Mouse (Mus musculus) G1E (cell line): ENCODE measurements around the gene Hacl1. TPM values are rescaled to one million over a fixed set of nuclear protein-coding genes. Genes with fewer than 3 reads are reported as not detected.

Experiments
- ATAC-seq: 2 replicates; pipeline ENCODE4 v1.8.0; 2016; ENCODE audit warnings: mild to moderate bottlenecking; ENCODE audit not compliant: insufficient number of reproducible peaks, poor library complexity, low FRiP score, severe bottlenecking; ENCODE audit errors: extremely low read depth
- DNase-seq: peaks from one replicate; pipeline ENCODE4 v3.0.0; 2012; ENCODE audit warnings: low spot score
- H3K27me3 ChIP-seq: 2 replicates; pipeline ENCODE4 v1.6.1; 2012; ENCODE audit warnings: mild to moderate bottlenecking, low read length, inconsistent platforms; ENCODE audit not compliant: insufficient read depth
- H3K36me3 ChIP-seq: replicated peaks from 2 replicates; pipeline ENCODE3; 2012; ENCODE audit warnings: mild to moderate bottlenecking, inconsistent platforms
- H3K4me1 ChIP-seq: 2 replicates; pipeline ENCODE4 v1.6.1; 2012; ENCODE audit warnings: low read depth, low read length, inconsistent platforms, mixed read lengths; ENCODE audit not compliant: insufficient read depth
- H3K4me3 ChIP-seq: 2 replicates; pipeline ENCODE4 v1.5.1; 2012; ENCODE audit warnings: low read depth, mild to moderate bottlenecking, inconsistent platforms, low read length, moderate library complexity, mixed read lengths
- H3K9me3 ChIP-seq: replicated peaks from 2 replicates; pipeline ENCODE4 v1.6.1; 2012; ENCODE audit warnings: inconsistent platforms
- CTCF ChIP-seq: IDR thresholded peaks from 2 replicates; pipeline ENCODE4 v1.5.1; 2012; ENCODE audit warnings: low read depth, low read length, inconsistent platforms, mixed read lengths
- GATA1 ChIP-seq: IDR thresholded peaks from 2 replicates; pipeline ENCODE4 v1.6.1; 2012; ENCODE audit warnings: borderline replicate concordance, low read length, inconsistent platforms, mixed read lengths
- GATA2 ChIP-seq: IDR thresholded peaks from 2 replicates; pipeline ENCODE4 v1.6.1; 2012; ENCODE audit warnings: low read depth, low read length, inconsistent platforms, borderline replicate concordance
- POLR2AphosphoS5 ChIP-seq: IDR thresholded peaks from 2 replicates; pipeline ENCODE4 v1.6.1; 2012; ENCODE audit warnings: low read depth, low read length, inconsistent platforms; ENCODE audit not compliant: insufficient replicate concordance
- TAL1 ChIP-seq: conservative IDR thresholded peaks from 2 replicates; pipeline ENCODE4 v1.6.1; 2012; ENCODE audit warnings: low read depth, low read length, inconsistent platforms, mixed read lengths
- polyA plus RNA-seq: library from polyadenylated mRNA; stranded (reverse); fragments of >175 nt; gene quantifications from 2 replicates; pipeline ENCODE4 v1.2.3, GENCODE M21; 2012
- total RNA-seq, 2 experiments: library from RNA; stranded (forward) in 1 of 2; stranded (reverse) in 1 of 2; fragments of 200-1000 nt in 1 of 2; fragments of >200 nt in 1 of 2; fragmentation: Nextera tagmentation in 1 of 2; gene quantifications; 2 replicates each; pipeline ENCODE4 v1.2.3; 2014 to 2017

Gene Hacl1
- total and polyA plus RNA-seq, 3 experiments = 1.9 to 41.8 (median 34.3) TPM

GRCm38 (mm10) chr14:31644183-31644830 lies 3.2 kb upstream of the Hacl1 start:
- H3K9me3 ChIP-seq = no peaks in the 10 kb centered on the region
- peaks cover 31% of the 10 kb centered on the region for H3K4me1 ChIP-seq
- H3K27me3 ChIP-seq = no peaks in the 10 kb centered on the region
- H3K4me3 ChIP-seq = no peak overlapping the region
- no peak for TF ChIP-seq GATA2
- TF ChIP-seq POLR2AphosphoS5 = no peak
- no peak for TF ChIP-seq GATA1
- no peak for TF ChIP-seq TAL1
- no peak for TF ChIP-seq CTCF
- H3K36me3 ChIP-seq = peaks cover 6% of the 10 kb centered on the region
- no peak for DNase-seq
- ATAC-seq = no peak

GRCm38 (mm10) chr14:31641506-31642155 lies 545 bp upstream of the Hacl1 start:
- peaks cover 10% of the 10 kb centered on the region for H3K36me3 ChIP-seq
- no peak for ATAC-seq
- TF ChIP-seq GATA1 = no peak
- TF ChIP-seq TAL1 = no peak
- TF ChIP-seq CTCF = no peak
- TF ChIP-seq POLR2AphosphoS5 = no peak
- no peak for TF ChIP-seq GATA2
- H3K4me1 ChIP-seq = peaks cover 28% of the 10 kb centered on the region
- no peak for DNase-seq
- no peaks in the 10 kb centered on the region for H3K27me3 ChIP-seq
- H3K4me3 ChIP-seq = peak overlapping the region; percentile 84
- H3K9me3 ChIP-seq = no peaks in the 10 kb centered on the region

- DNase-seq (no peak), ATAC-seq (peak; percentile 6; the same call in 1 of the 2 replicates)
- no peaks in the 10 kb centered on the region for H3K9me3 ChIP-seq
- no peak for TF ChIP-seq CTCF
- TF ChIP-seq POLR2AphosphoS5 = no peak
- TF ChIP-seq GATA1 = no peak
- TF ChIP-seq GATA2 = no peak
- no peak for TF ChIP-seq TAL1
- no peaks in the 10 kb centered on the region for H3K27me3 ChIP-seq
- H3K4me3 ChIP-seq = peak within 1 kb of the TSS; percentile 84
- H3K4me1 ChIP-seq = peaks cover 28% of the 10 kb centered on the region
- H3K36me3 ChIP-seq = peaks cover 7% of the 10 kb centered on the region
Observed at GRCm38 (mm10) chr14:31640346-31640889, 668 bp downstream of the Hacl1 start, which contains the start of gene Gm49387. Gm49387 (minus strand) TSS chr14:31640878.

GRCm38 (mm10) chr14:31630677-31631076 lies 10.4 kb downstream of the Hacl1 start:
- TF ChIP-seq GATA2 (no peak), GATA1 (no peak), TAL1 (no peak), CTCF (no peak), POLR2AphosphoS5 (no peak)
- Histone ChIP-seq H3K36me3 (peaks cover 18% of the 10 kb centered on the region), H3K4me1 (peaks cover 3% of the 10 kb centered on the region; the same call in 1 of the 2 replicates), H3K27me3 (no peaks in the 10 kb centered on the region), H3K4me3 (no peak overlapping the region), H3K9me3 (no peaks in the 10 kb centered on the region)
- DNase-seq = no peak
- ATAC-seq = no peak

GRCm38 (mm10) chr14:31622748-31623147 lies 18.3 kb downstream of the Hacl1 start:
- Histone ChIP-seq H3K9me3 (no peaks in the 10 kb centered on the region), H3K27me3 (no peaks in the 10 kb centered on the region), H3K4me1 (peaks cover 2% of the 10 kb centered on the region; the same call in 1 of the 2 replicates), H3K4me3 (no peak overlapping the region), H3K36me3 (peaks cover 25% of the 10 kb centered on the region)
- ATAC-seq (no peak), DNase-seq (no peak)
- no peak for TF ChIP-seq GATA1
- TF ChIP-seq POLR2AphosphoS5 = no peak
- TF ChIP-seq CTCF = no peak
- no peak for TF ChIP-seq GATA2
- no peak for TF ChIP-seq TAL1

- H3K9me3 ChIP-seq = no peaks in the 10 kb centered on the region
- ATAC-seq (no peak), DNase-seq (no peak)
- H3K4me1 ChIP-seq = peaks cover 2% of the 10 kb centered on the region; the same call in 1 of the 2 replicates
- TF ChIP-seq GATA2 (no peak), CTCF (no peak)
- H3K27me3 ChIP-seq = no peaks in the 10 kb centered on the region
- peaks cover 26% of the 10 kb centered on the region for H3K36me3 ChIP-seq
- no peak overlapping the region for H3K4me3 ChIP-seq
Observed at GRCm38 (mm10) chr14:31620591-31621223, 20.4 kb downstream of the Hacl1 start.
